Mouse (Mus musculus): ENCODE measurements around the gene H2al1d. TPM values are rescaled to one million over a fixed set of nuclear protein-coding genes. Genes with fewer than 3 reads are reported as not detected.
"Not testable (repeated sequence)": the region's sequence is repeated elsewhere in the genome, so short reads cannot be mapped to it uniquely, and the experiment has no call there.

H2al1d gene
- polyA plus RNA-seq (2012; rRNA removed), result not detected in 2 replicates
- not detected in 2 replicates for polyA plus RNA-seq (2014; fragmentation: Nextera tagmentation; extraction: Ambion mirVana)

DNA sequence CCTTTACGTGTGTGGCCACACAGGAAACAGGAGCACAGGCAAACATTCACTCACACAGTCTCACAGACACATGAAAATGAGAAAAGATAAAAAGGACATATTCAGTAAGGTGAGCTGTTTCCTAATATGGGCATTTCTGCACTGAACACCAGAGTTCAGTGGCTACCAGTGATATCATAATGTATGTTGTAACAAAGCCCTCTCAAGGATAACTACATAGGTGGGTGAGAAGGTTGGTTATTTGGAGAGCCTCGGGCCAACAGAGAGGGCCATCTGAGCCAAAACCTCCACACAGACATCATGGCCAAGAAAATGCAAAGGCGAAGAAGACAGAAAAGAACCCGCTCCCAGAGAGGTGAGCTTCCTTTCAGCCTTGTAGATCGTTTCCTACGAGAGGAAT is at the start of gene H2al1d:
TSS of gene H2al1d (plus strand) at position 301 of the 400 bp plus-strand sequence.
- DNase-seq (ENCODE audit: low read depth in 3 of 3, low spot score in 3 of 3); H3K4me2 ChIP-seq (ENCODE audit: low read depth); H3K27ac ChIP-seq; ATAC-seq (ENCODE audit: insufficient read depth); H3K4me3 ChIP-seq (ENCODE audit: insufficient read depth in 1 of 2, low read depth in 2 of 2, low read length in 2 of 2); H3K27me3 ChIP-seq (ENCODE audit: control insufficient read depth, insufficient read depth, low read length); H3K9ac ChIP-seq (replicated peaks); H3K4me1 ChIP-seq (replicated peaks; ENCODE audit: control insufficient read depth in 2 of 2, insufficient read depth in 2 of 2, low read length in 1 of 2); H3K9me3 ChIP-seq (ENCODE audit: control insufficient read depth, low read length); H3K36me3 ChIP-seq (replicated peaks; ENCODE audit: control insufficient read depth, insufficient read depth, low read depth): not testable (repeated sequence)
- WGBS (ENCODE audit: insufficient replicate concordance), result no CpG with 5 or more reads among the region's 6 CpGs

DNA sequence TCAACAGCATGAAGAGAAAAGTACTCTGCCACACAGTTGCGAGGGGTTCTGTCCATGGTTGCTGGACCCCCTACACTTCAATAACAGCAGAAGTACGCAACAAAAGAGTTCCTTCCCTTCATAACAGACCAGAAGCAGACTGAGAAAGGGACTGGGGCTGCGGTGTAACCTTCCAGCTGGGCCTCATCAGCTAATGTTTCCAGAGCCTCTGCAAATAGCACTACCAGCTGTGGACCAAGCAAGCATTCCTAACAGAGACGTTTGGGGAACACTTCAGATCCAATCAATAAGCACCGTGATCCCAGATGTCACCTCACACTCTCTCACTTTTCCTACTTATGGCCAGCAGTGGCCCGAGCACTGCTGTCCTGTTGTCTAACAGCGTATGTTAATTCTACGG is 43.7 kb upstream of the H2al1d start:
- Histone ChIP-seq H3K4me2 (ENCODE audit: low read depth) (no peak overlapping the region), H3K4me3 (ENCODE audit: insufficient read depth in 1 of 2, low read depth in 2 of 2, low read length in 2 of 2) (no peak overlapping the region), H3K9ac (replicated peaks) (no peak overlapping the region), H3K27ac (no peak overlapping the region), H3K9me3 (ENCODE audit: control insufficient read depth, low read length) (no peaks in the 10 kb centered on the region), H3K36me3 (replicated peaks; ENCODE audit: control insufficient read depth, insufficient read depth, low read depth) (no peaks in the 10 kb centered on the region), H3K27me3 (ENCODE audit: control insufficient read depth, insufficient read depth, low read length) (no peaks in the 10 kb centered on the region), H3K4me1 (replicated peaks; ENCODE audit: control insufficient read depth in 2 of 2, insufficient read depth in 2 of 2, low read length in 1 of 2) (no peaks in the 10 kb centered on the region)
- TF ChIP-seq CTCF (IDR thresholded peaks at IDR 0.05; ENCODE audit: low read depth) (no peak), EP300 (IDR thresholded peaks at IDR 0.05; ENCODE audit: low read depth) (no peak)
- 66% methylated on average over 8 of the region's 8 CpGs for WGBS (ENCODE audit: insufficient replicate concordance)
- no peak for ATAC-seq (ENCODE audit: insufficient read depth)
- no peak for DNase-seq (ENCODE audit: low read depth in 3 of 3, low spot score in 3 of 3)

DNA sequence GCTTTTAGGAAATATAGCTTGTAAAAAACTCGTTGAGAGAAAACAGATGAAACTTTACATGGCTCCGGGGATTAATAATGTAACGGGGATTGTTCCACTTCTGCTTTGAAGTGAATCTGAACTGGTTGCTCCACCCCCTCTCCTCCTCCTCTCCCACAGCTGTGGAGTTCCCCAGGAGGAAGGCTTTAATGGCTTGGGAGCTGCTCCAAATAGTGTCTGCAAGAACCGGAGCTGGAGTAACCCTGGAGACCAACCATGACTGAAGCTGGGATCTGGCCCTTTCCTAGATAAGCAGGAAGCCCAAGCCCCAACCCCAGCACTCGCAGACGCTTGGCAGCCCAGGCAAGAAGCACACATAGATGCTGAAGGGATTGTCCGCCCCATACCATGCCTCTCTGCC is 40.8 kb upstream of the H2al1d start:
- DNase-seq (ENCODE audit: low read depth in 3 of 3, low spot score in 3 of 3) (no peak), ATAC-seq (ENCODE audit: insufficient read depth) (no peak)
- H3K4me1 ChIP-seq (replicated peaks; ENCODE audit: control insufficient read depth in 2 of 2, insufficient read depth in 2 of 2, low read length in 1 of 2), result no peaks in the 10 kb centered on the region
- 46% methylated on average over 7 of the region's 7 CpGs for WGBS (ENCODE audit: insufficient replicate concordance)
- no peak for TF ChIP-seq CTCF (IDR thresholded peaks at IDR 0.05; ENCODE audit: low read depth)
- TF ChIP-seq EP300 (IDR thresholded peaks at IDR 0.05; ENCODE audit: low read depth), result no peak
- H3K9ac ChIP-seq (replicated peaks), result no peak overlapping the region
- H3K27ac ChIP-seq, result no peak overlapping the region
- no peak overlapping the region for H3K4me2 ChIP-seq (ENCODE audit: low read depth)
- no peaks in the 10 kb centered on the region for H3K9me3 ChIP-seq (ENCODE audit: control insufficient read depth, low read length)
- H3K27me3 ChIP-seq (ENCODE audit: control insufficient read depth, insufficient read depth, low read length), result no peaks in the 10 kb centered on the region
- H3K36me3 ChIP-seq (replicated peaks; ENCODE audit: control insufficient read depth, insufficient read depth, low read depth), result no peaks in the 10 kb centered on the region
- H3K4me3 ChIP-seq (ENCODE audit: insufficient read depth in 1 of 2, low read depth in 2 of 2, low read length in 2 of 2), result no peak overlapping the region

DNA sequence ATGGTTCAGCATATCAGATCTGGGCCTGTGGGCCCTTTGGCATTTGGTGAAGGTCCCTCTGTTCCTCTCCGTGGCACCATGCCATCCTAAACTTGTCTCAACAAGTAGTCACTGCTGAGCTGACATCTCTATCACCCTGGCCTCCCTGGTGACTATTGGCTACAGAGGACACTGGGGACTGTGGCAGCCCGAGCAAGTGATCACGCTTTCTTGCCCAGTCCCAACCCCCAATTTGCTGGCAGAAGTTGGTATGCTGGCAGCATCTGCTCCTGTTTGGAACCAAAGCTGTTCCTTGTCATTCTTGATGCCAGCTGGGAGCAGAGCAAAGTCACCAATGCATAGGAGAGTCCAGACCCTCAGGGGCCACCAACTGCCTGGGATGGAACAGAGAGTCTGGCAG is 39.5 kb upstream of the H2al1d start:
- TF ChIP-seq CTCF (IDR thresholded peaks at IDR 0.05; ENCODE audit: low read depth), result no peak
- no peak for TF ChIP-seq EP300 (IDR thresholded peaks at IDR 0.05; ENCODE audit: low read depth)
- Histone ChIP-seq H3K9me3 (ENCODE audit: control insufficient read depth, low read length) (no peaks in the 10 kb centered on the region), H3K4me3 (ENCODE audit: insufficient read depth in 1 of 2, low read depth in 2 of 2, low read length in 2 of 2) (no peak overlapping the region), H3K27me3 (ENCODE audit: control insufficient read depth, insufficient read depth, low read length) (no peaks in the 10 kb centered on the region), H3K9ac (replicated peaks) (no peak overlapping the region), H3K27ac (no peak overlapping the region), H3K4me1 (replicated peaks; ENCODE audit: control insufficient read depth in 2 of 2, insufficient read depth in 2 of 2, low read length in 1 of 2) (no peaks in the 10 kb centered on the region), H3K4me2 (ENCODE audit: low read depth) (no peak overlapping the region), H3K36me3 (replicated peaks; ENCODE audit: control insufficient read depth, insufficient read depth, low read depth) (no peaks in the 10 kb centered on the region)
- DNase-seq (ENCODE audit: low read depth in 3 of 3, low spot score in 3 of 3) (no peak), ATAC-seq (ENCODE audit: insufficient read depth) (no peak)
- WGBS (ENCODE audit: insufficient replicate concordance), result 78% methylated on average over 3 of the region's 3 CpGs

DNA sequence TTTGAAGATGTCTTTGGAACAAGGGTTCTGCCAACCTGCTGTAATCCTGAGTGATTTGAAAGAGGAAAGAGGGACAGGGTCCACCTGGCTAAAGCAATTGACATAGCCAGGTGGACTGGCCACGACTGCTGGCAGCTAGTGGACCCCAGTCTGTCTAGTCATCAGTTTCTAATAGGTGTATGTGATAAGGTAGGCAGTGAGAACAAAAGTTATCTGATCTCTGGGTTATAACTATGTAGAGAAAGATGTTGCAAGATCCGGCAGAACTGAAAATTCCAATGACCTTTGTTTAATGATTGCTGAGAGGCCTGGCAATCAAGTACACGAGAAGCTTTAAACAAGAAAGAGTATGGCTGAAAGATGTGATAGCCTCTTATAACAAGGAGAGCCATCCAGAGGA is 35.4 kb upstream of the H2al1d start:
- no peaks in the 10 kb centered on the region for H3K27me3 ChIP-seq (ENCODE audit: control insufficient read depth, insufficient read depth, low read length)
- H3K9ac ChIP-seq (replicated peaks), result no peak overlapping the region
- no peaks in the 10 kb centered on the region for H3K9me3 ChIP-seq (ENCODE audit: control insufficient read depth, low read length)
- WGBS (ENCODE audit: insufficient replicate concordance), result 57% methylated on average over 3 of the region's 3 CpGs
- H3K4me3 ChIP-seq (ENCODE audit: insufficient read depth in 1 of 2, low read depth in 2 of 2, low read length in 2 of 2), result no peak overlapping the region
- DNase-seq (ENCODE audit: low read depth in 3 of 3, low spot score in 3 of 3) (no peak), ATAC-seq (ENCODE audit: insufficient read depth) (no peak)
- no peak overlapping the region for H3K27ac ChIP-seq
- H3K36me3 ChIP-seq (replicated peaks; ENCODE audit: control insufficient read depth, insufficient read depth, low read depth), result no peaks in the 10 kb centered on the region
- TF ChIP-seq CTCF (IDR thresholded peaks at IDR 0.05; ENCODE audit: low read depth) (no peak), EP300 (IDR thresholded peaks at IDR 0.05; ENCODE audit: low read depth) (no peak)
- H3K4me1 ChIP-seq (replicated peaks; ENCODE audit: control insufficient read depth in 2 of 2, insufficient read depth in 2 of 2, low read length in 1 of 2), result no peaks in the 10 kb centered on the region
- H3K4me2 ChIP-seq (ENCODE audit: low read depth), result no peak overlapping the region
